25 mouse cellular contexts compared by ENCODE assay signal in the genomic region with DNA sequence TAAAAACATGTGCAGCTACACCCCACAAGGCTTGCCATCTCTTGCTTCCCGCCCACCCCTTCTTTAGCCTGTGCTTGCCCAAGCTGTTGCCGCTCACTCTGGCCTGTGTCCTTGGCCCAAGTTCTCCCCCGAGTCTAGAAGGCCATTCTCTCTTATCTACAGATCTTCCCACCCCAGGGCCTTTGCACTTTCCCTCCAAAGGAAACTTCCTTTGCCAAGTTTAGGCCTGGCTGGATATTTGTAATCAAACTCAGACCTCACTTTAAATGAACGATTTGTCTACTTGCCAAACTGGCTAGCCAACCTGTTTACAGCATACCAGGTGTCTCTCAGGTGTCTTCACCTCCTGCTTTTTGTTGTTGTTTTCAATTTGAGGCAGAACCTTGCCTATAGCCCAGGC. TPM values are rescaled to one million over a fixed set of nuclear protein-coding genes. Genes with fewer than 3 reads are reported as not detected.
A peak's percentile ranks its signal among the peaks of the same experiment; 100 is the strongest.
DNase-seq lines count a peak whose midpoint lies in the region; ATAC-seq and TF ChIP-seq lines count a peak whose summit lies in the region.
"Had no signal": no experiment of that assay in that cellular context is flagged by ENCODE, and none has a peak within 500 bp of the region (broad histone marks: within the 10 kb centered on the region; RNA-seq: fewer than 3 reads in every experiment).

No protein-coding gene starts in this region.

- peak overlapping the region; percentile 90 for H3K27ac ChIP-seq in liver, adult 2 months (replicated peaks; ENCODE audit: insufficient read depth, low read depth, low read length)
- peak overlapping the region; percentile 94 for H3K27ac ChIP-seq in brown adipose tissue, adult 24 weeks (replicated peaks; ENCODE audit: low read depth, low read length)
- H3K27ac ChIP-seq in liver, embryonic 16.5 days (ENCODE audit: low read length) = 0 out of 2 replicates have a peak overlapping the region, but pooled peaks have one; percentile 15
- no peak overlapping the region for H3K27ac ChIP-seq in heart, embryonic 10.5 days
- H3K27ac ChIP-seq: embryonic facial prominence, embryonic 10.5 days; forebrain, embryonic 10.5 days; heart, embryonic 15.5 days; hindbrain, embryonic 13.5 days had no signal

- H3K9me3 ChIP-seq in E14TG2a.4 (ENCODE audit: low read length) = no peaks in the 10 kb centered on the region
- no peaks in the 10 kb centered on the region for H3K9me3 ChIP-seq in liver, embryonic 16.5 days (replicated peaks; ENCODE audit: control insufficient read depth, low read length)
- H3K9me3 ChIP-seq in heart, embryonic 10.5 days = no peaks in the 10 kb centered on the region
- H3K9me3 ChIP-seq: forebrain, embryonic 10.5 days; G1E; heart, embryonic 15.5 days; hindbrain, embryonic 13.5 days had no signal

- peaks cover under 1% of the 10 kb centered on the region; the same call in 1 of the 2 replicates for H3K36me3 ChIP-seq in liver, adult 2 months (ENCODE audit: control insufficient read depth, insufficient read depth, low read length)
- H3K36me3 ChIP-seq in E14TG2a.4 (ENCODE audit: insufficient read depth, low read length) = peaks cover 12% of the 10 kb centered on the region
- H3K36me3 ChIP-seq in liver, embryonic 16.5 days (ENCODE audit: control insufficient read depth, insufficient read depth) = no peaks in the 10 kb centered on the region
- H3K36me3 ChIP-seq in heart, embryonic 10.5 days = 0 out of 2 replicates have a peak, but pooled peaks cover 1% of the 10 kb centered on the region
- H3K36me3 ChIP-seq: heart, embryonic 15.5 days; hindbrain, embryonic 13.5 days had no signal

- peak; percentile 28; the same call in 1 of the 2 replicates for TF ChIP-seq POLR2A in liver, adult 2 months (IDR thresholded peaks at IDR 0.05; ENCODE audit: extremely low read depth, insufficient read depth, low read length)

- peak overlapping the region; percentile 36 for H3K4me2 ChIP-seq in liver, embryonic 16.5 days (ENCODE audit: low read depth, low read length)
- H3K4me2 ChIP-seq: heart, embryonic 11.5 days; heart, embryonic 15.5 days; hindbrain, embryonic 13.5 days had no signal

- ATAC-seq in liver, embryonic 16.5 days (ENCODE audit: low read depth) = no peak
- ATAC-seq: forebrain, embryonic 14.5 days; hindbrain, postnatal 0 days had no signal

- no peak for TF ChIP-seq CTCF in liver, adult 2 months (IDR thresholded peaks at IDR 0.05; ENCODE audit: low read depth, low read length)
- no peak for TF ChIP-seq CTCF in E14TG2a.4 (conservative IDR thresholded peaks at IDR 0.05; ENCODE audit: low read length)

- peaks cover 36% of the 10 kb centered on the region for H3K4me1 ChIP-seq in liver, adult 2 months (ENCODE audit: control insufficient read depth, insufficient read depth, low read length)
- peaks cover 87% of the 10 kb centered on the region for H3K4me1 ChIP-seq in E14TG2a.4 (replicated peaks; ENCODE audit: low read depth, low read length)
- peaks cover 14% of the 10 kb centered on the region for H3K4me1 ChIP-seq in brown adipose tissue, adult 24 weeks (ENCODE audit: control insufficient read depth, insufficient read depth, insufficient read length, low read length)
- H3K4me1 ChIP-seq in liver, embryonic 16.5 days (ENCODE audit: control insufficient read depth, low read depth, low read length) = peaks cover 23% of the 10 kb centered on the region
- peaks cover 53% of the 10 kb centered on the region for H3K4me1 ChIP-seq in heart, embryonic 10.5 days

- peak overlapping the region; percentile 73 for H3K4me3 ChIP-seq in liver, adult 2 months (ENCODE audit: insufficient read depth, low read depth, low read length)
- peak overlapping the region; percentile 77 for H3K4me3 ChIP-seq in E14TG2a.4 (replicated peaks; ENCODE audit: low read length)
- H3K4me3 ChIP-seq in brown adipose tissue, adult 24 weeks (ENCODE audit: insufficient read depth, low read depth, low read length) = no peak overlapping the region
- H3K4me3 ChIP-seq in liver, embryonic 16.5 days (ENCODE audit: low read depth, low read length) = no peak overlapping the region; the same call in 1 of the 2 replicates
- no peak overlapping the region for H3K4me3 ChIP-seq in heart, embryonic 10.5 days
- H3K4me3 ChIP-seq: forebrain, embryonic 10.5 days; heart, embryonic 15.5 days; hindbrain, embryonic 13.5 days had no signal

- WGBS in liver, adult 2 months = 5% methylated on average over 4 of the region's 4 CpGs
- 59% methylated on average over 4 of the region's 4 CpGs for WGBS in liver, embryonic 16.5 days (ENCODE audit: insufficient replicate concordance)
- WGBS in heart, embryonic 10.5 days = 79% methylated on average over 4 of the region's 4 CpGs

- DNase-seq in liver, adult 2 months (ENCODE audit: extremely low read depth, low read depth, low spot score) = peak; percentile 90
- DNase-seq in liver = no peak
- DNase-seq in cerebellum, adult 11-12 months = no peak
- DNase-seq in heart, embryonic 10.5 days (ENCODE audit: low spot score) = no peak
- DNase-seq: adrenal gland, adult 8-10 months; cerebellum, adult 2 months; cerebellum, postnatal 10 days; gastrocnemius, postnatal 10 days; heart, adult 18-20 months; heart, postnatal 14 days had no signal

- H3K27me3 ChIP-seq in liver, adult 2 months (ENCODE audit: control insufficient read depth, insufficient read depth, low read length) = no peaks in the 10 kb centered on the region
- no peaks in the 10 kb centered on the region for H3K27me3 ChIP-seq in E14TG2a.4 (ENCODE audit: insufficient read depth, low read length)
- H3K27me3 ChIP-seq in liver, embryonic 16.5 days (ENCODE audit: control insufficient read depth, insufficient read depth, low read depth, low read length) = no peaks in the 10 kb centered on the region
- no peaks in the 10 kb centered on the region for H3K27me3 ChIP-seq in heart, embryonic 10.5 days (ENCODE audit: insufficient read depth, poor library complexity, severe bottlenecking)
- H3K27me3 ChIP-seq: heart, embryonic 15.5 days; hindbrain, embryonic 13.5 days had no signal

- peak overlapping the region; percentile 83 for H3K9ac ChIP-seq in liver, adult 2 months (ENCODE audit: low read depth, low read length)
- H3K9ac ChIP-seq in liver, embryonic 16.5 days (ENCODE audit: low read depth, low read length) = no peak overlapping the region
- H3K9ac ChIP-seq: heart, embryonic 15.5 days; hindbrain, embryonic 13.5 days had no signal

- no peaks in the 10 kb centered on the region for H3K79me2 ChIP-seq in liver, adult 2 months (ENCODE audit: control insufficient read depth, insufficient read depth, low read length)

RNA-seq across cellular contexts. Expression of a gene that starts 1.6 kb away (rescaled TPM):
- 7,017 and 7,765 TPM in 2 replicates for total RNA-seq in liver, adult 2 months (2014; rRNA removed)
- 5,801 and 8,240 TPM in 2 replicates for polyA plus RNA-seq in liver, adult 2 months (2012; rRNA removed)
- 1,406 and 1,867 TPM in 2 replicates for polyA plus RNA-seq in brown adipose tissue, adult 24 weeks (2012; ENCODE audit: insufficient read depth, insufficient read length, missing spikeins)
- polyA plus RNA-seq in liver, embryonic 16.5 days (2015; fragmentation: Nextera tagmentation; extraction: Ambion mirVana) = 919 and 984 TPM in 2 replicates
- 5.4 and 19.9 TPM in 2 replicates for polyA plus RNA-seq in heart, embryonic 10.5 days (2016; fragmentation: Nextera tagmentation; extraction: Ambion mirVana)
- total RNA-seq: hematopoietic stem cell, adult 5-6 weeks had no signal
- polyA plus RNA-seq: C2C12 had no signal

RNA-seq across cellular contexts. Expression of a gene that starts 8.1 kb away (rescaled TPM):
- 23,407 and 25,019 TPM in 2 replicates for total RNA-seq in liver, adult 2 months (2014; rRNA removed)
- polyA plus RNA-seq in liver, adult 2 months (2012; rRNA removed) = 39,394 and 43,401 TPM in 2 replicates
- polyA plus RNA-seq in brown adipose tissue, adult 24 weeks (2012; ENCODE audit: insufficient read depth, insufficient read length, missing spikeins) = 777 and 1,675 TPM in 2 replicates
- 3,720 and 4,229 TPM in 2 replicates for polyA plus RNA-seq in liver, embryonic 16.5 days (2015; fragmentation: Nextera tagmentation; extraction: Ambion mirVana)
- 326 and 523 TPM in 2 replicates for polyA plus RNA-seq in heart, embryonic 10.5 days (2016; fragmentation: Nextera tagmentation; extraction: Ambion mirVana)

RNA-seq across cellular contexts. Expression of a gene that starts 9.6 kb away (rescaled TPM):
- total RNA-seq in liver, adult 2 months (2014; rRNA removed) = 2,758 and 2,845 TPM in 2 replicates
- 3,664 and 4,159 TPM in 2 replicates for polyA plus RNA-seq in liver, adult 2 months (2012; rRNA removed)
- polyA plus RNA-seq in brown adipose tissue, adult 24 weeks (2012; ENCODE audit: insufficient read depth, insufficient read length, missing spikeins) = not detected in 2 replicates
- polyA plus RNA-seq in liver, embryonic 16.5 days (2015; fragmentation: Nextera tagmentation; extraction: Ambion mirVana) = 405 and 488 TPM in 2 replicates
- 0.65 TPM in 1 of 2 replicates, not detected in the other for polyA plus RNA-seq in heart, embryonic 10.5 days (2016; fragmentation: Nextera tagmentation; extraction: Ambion mirVana)
- total RNA-seq: heart, adult 18-20 months; heart, postnatal 14 days; hematopoietic stem cell, adult 5-6 weeks; hindbrain, postnatal 0 days had no signal
- polyA plus RNA-seq: C2C12; cerebellum, adult 2 months; embryonic facial prominence, embryonic 10.5 days; embryonic facial prominence, embryonic 14.5 days; forebrain, embryonic 10.5 days; forebrain, embryonic 14.5 days; hindbrain, embryonic 13.5 days; hindbrain, postnatal 0 days had no signal

RNA-seq across cellular contexts. Expression of a gene that starts 9.6 kb away (rescaled TPM):
- 38.2 and 45.8 TPM in 2 replicates for total RNA-seq in liver, adult 2 months (2014; rRNA removed)
- polyA plus RNA-seq in liver, adult 2 months (2012; rRNA removed) = 86.3 and 159 TPM in 2 replicates
- not detected in 2 replicates for polyA plus RNA-seq in brown adipose tissue, adult 24 weeks (2012; ENCODE audit: insufficient read depth, insufficient read length, missing spikeins)
- polyA plus RNA-seq in liver, embryonic 16.5 days (2015; fragmentation: Nextera tagmentation; extraction: Ambion mirVana) = 20.6 and 35.3 TPM in 2 replicates
- 0.46 TPM in 1 of 2 replicates, not detected in the other for polyA plus RNA-seq in heart, embryonic 10.5 days (2016; fragmentation: Nextera tagmentation; extraction: Ambion mirVana)
- total RNA-seq: G1E; gastrocnemius, postnatal 10 days; gastrocnemius, postnatal 4 days; heart, adult 18-20 months; heart, postnatal 14 days; hematopoietic stem cell, adult 5-6 weeks; hindbrain, postnatal 0 days had no signal
- polyA plus RNA-seq: C2C12; cerebellum, adult 2 months; embryonic facial prominence, embryonic 10.5 days; embryonic facial prominence, embryonic 14.5 days; forebrain, embryonic 10.5 days; forebrain, embryonic 14.5 days; G1E; heart, embryonic 11.5 days; hindbrain, embryonic 13.5 days; hindbrain, postnatal 0 days had no signal

RNA-seq across cellular contexts. Expression of a gene that starts 13.1 kb away (rescaled TPM):
- total RNA-seq in liver, adult 2 months (2014; rRNA removed) = 283 and 389 TPM in 2 replicates
- 221 and 425 TPM in 2 replicates for polyA plus RNA-seq in liver, adult 2 months (2012; rRNA removed)
- polyA plus RNA-seq in brown adipose tissue, adult 24 weeks (2012; ENCODE audit: insufficient read depth, insufficient read length, missing spikeins) = 1.7 TPM in 1 of 2 replicates, not detected in the other
- 1,344 and 1,420 TPM in 2 replicates for polyA plus RNA-seq in liver, embryonic 16.5 days (2015; fragmentation: Nextera tagmentation; extraction: Ambion mirVana)
- 10.8 TPM in 1 of 2 replicates, not detected in the other for polyA plus RNA-seq in heart, embryonic 10.5 days (2016; fragmentation: Nextera tagmentation; extraction: Ambion mirVana)
- total RNA-seq: G1E; hematopoietic stem cell, adult 5-6 weeks; hindbrain, postnatal 0 days had no signal
- polyA plus RNA-seq: C2C12; cerebellum, adult 2 months; forebrain, embryonic 10.5 days; forebrain, embryonic 14.5 days; G1E; hindbrain, embryonic 13.5 days had no signal

Comparison
In these comparisons a context has a peak if more than half of its experiments do, and no peak if none do; other contexts are left out.
1. H3K4me3 ChIP-seq: peak in liver, adult 2 months (single experiment) and E14TG2a.4 (single experiment); none in brown adipose tissue, adult 24 weeks (single experiment), liver, embryonic 16.5 days (single experiment) and heart, embryonic 10.5 days (single experiment).
2. RNA of a gene that starts 1.6 kb away (polyA plus RNA-seq): 5,801 to 8,240 TPM in liver, adult 2 months, 1,406 to 1,867 TPM in brown adipose tissue, adult 24 weeks and 919 to 984 TPM in liver, embryonic 16.5 days; 5.4 to 19.9 TPM in heart, embryonic 10.5 days; every median in the first group is over 10 times any median in the second.
3. RNA of a gene that starts 9.6 kb away (polyA plus RNA-seq): 3,664 to 4,159 TPM in liver, adult 2 months and 405 to 488 TPM in liver, embryonic 16.5 days; not detected in brown adipose tissue, adult 24 weeks and 0.65 TPM in heart, embryonic 10.5 days; every median in the first group is over 100 times any median in the second.